Mouse (Mus musculus) kidney, adult 2 months (tissue): ENCODE data around the gene Hoxa7. TPM values are rescaled to one million over a fixed set of nuclear protein-coding genes. Genes with fewer than 3 reads are reported as not detected.

Source experiments
- DNase-seq: peaks from one replicate; pipeline ENCODE4 v3.0.0; 2021
- H3K27ac ChIP-seq: fragments of 200-500 bp; 2 replicates; pipeline ENCODE4 v1.5.1; 2012; ENCODE audit warnings: low read depth, low read length, control low read depth, inconsistent platforms; ENCODE audit not compliant: insufficient read depth
- H3K27me3 ChIP-seq: fragments of 200-500 bp; replicated peaks from 2 replicates; pipeline ENCODE4 v1.6.1; 2012; ENCODE audit warnings: mild to moderate bottlenecking, moderate library complexity, low read length, inconsistent platforms; ENCODE audit not compliant: control insufficient read depth, insufficient read depth
- H3K36me3 ChIP-seq: fragments of 200-500 bp; 2 replicates; pipeline ENCODE4 v1.6.1; 2012; ENCODE audit warnings: mild to moderate bottlenecking, moderate library complexity, low read length, inconsistent platforms; ENCODE audit not compliant: control insufficient read depth, insufficient read depth
- H3K4me1 ChIP-seq: fragments of 200-500 bp; 2 replicates; pipeline ENCODE4 v1.6.1; 2011; ENCODE audit warnings: low read length; ENCODE audit not compliant: control insufficient read depth, insufficient read depth
- H3K4me3 ChIP-seq: fragments of 200-500 bp; 2 replicates; pipeline ENCODE4 v1.5.1; 2011; ENCODE audit warnings: mild to moderate bottlenecking, low read depth, low read length, control low read depth; ENCODE audit not compliant: insufficient read depth
- CTCF ChIP-seq: fragments of 200-500 bp; conservative IDR thresholded peaks from 2 replicates; pipeline ENCODE4 v1.5.1; 2011; ENCODE audit warnings: low read depth, mild to moderate bottlenecking, control low read depth, low read length, moderate library complexity, mixed read lengths; ENCODE audit not compliant: insufficient read depth, insufficient read length
- POLR2A ChIP-seq: fragments of 200-500 bp; IDR thresholded peaks from one replicate; pipeline ENCODE4 v1.6.1; 2011; ENCODE audit warnings: low read depth, low read length, control low read depth
- WGBS: fragments of 180-500 bp; shearing (Covaris S2); methylation state at CpG from one replicate; pipeline ENCODE4 v1.1.7; 2018; 5-methylcytosine and 5-hydroxymethylcytosine counted together
- polyA plus RNA-seq: library from polyadenylated mRNA; depleted of rRNA; stranded (reverse); fragments of >200 nt; gene quantifications from 2 replicates; pipeline ENCODE4 v1.2.3, GENCODE M21; 2012

Gene Hoxa7
- polyA plus RNA-seq, 1 experiment: 44.1 TPM

- no peak for TF ChIP-seq CTCF
- no peak for TF ChIP-seq POLR2A
- H3K36me3 ChIP-seq: no peaks in the 10 kb centered on the region
- 2% methylated on average over 61 of the region's 72 CpGs for whole genome bisulfite sequencing
- H3K27ac ChIP-seq: no peak within 1 kb of the TSS
- no peak for DNase-seq
- H3K27me3 ChIP-seq: peaks cover 32% of the 10 kb centered on the region
- H3K4me1 ChIP-seq: no peaks in the 10 kb centered on the region
- H3K4me3 ChIP-seq: no peak within 1 kb of the TSS
Observed at GRCm38 (mm10) chr6:52260654-52261575, 39.3 kb upstream of the Hoxa7 start, which contains the start of gene Hoxa13. Gene Hoxa13, minus strand, starts transcription at chr6:52260880.

- TF ChIP-seq CTCF: no peak
- TF ChIP-seq POLR2A: no peak
Observed at GRCm38 (mm10) chr6:52259811-52260261, 38.2 kb upstream of the Hoxa7 start.

GRCm38 (mm10) chr6:52259081-52259790 lies 37.6 kb upstream of the Hoxa7 start:
- Histone ChIP-seq H3K4me1 (no peaks in the 10 kb centered on the region), H3K4me3 (no peak overlapping the region), H3K27ac (no peak overlapping the region), H3K36me3 (no peaks in the 10 kb centered on the region), H3K27me3 (peaks cover 25% of the 10 kb centered on the region)
- WGBS: 5% methylated on average over 25 of the region's 25 CpGs
- TF ChIP-seq CTCF (no peak), POLR2A (no peak)
- no peak for DNase-seq

More at GRCm38 (mm10) chr6:52259811-52260261, 38.2 kb upstream of the Hoxa7 start:
- H3K4me1 ChIP-seq: no peaks in the 10 kb centered on the region
- no peaks in the 10 kb centered on the region for H3K36me3 ChIP-seq
- 3% methylated on average over 39 of the region's 39 CpGs for WGBS
- no peak overlapping the region for H3K4me3 ChIP-seq
- DNase-seq: peak; percentile 26
- H3K27ac ChIP-seq: no peak overlapping the region
- H3K27me3 ChIP-seq: peaks cover 29% of the 10 kb centered on the region

- H3K27ac ChIP-seq: no peak overlapping the region
Observed at GRCm38 (mm10) chr6:52256956-52257355, 35.3 kb upstream of the Hoxa7 start.

GRCm38 (mm10) chr6:52253511-52254500 lies 32.2 kb upstream of the Hoxa7 start:
- TF ChIP-seq CTCF: no peak
- TF ChIP-seq POLR2A: no peak
- DNase-seq: peak; percentile 37
- H3K27ac ChIP-seq: no peak overlapping the region
- H3K4me1 ChIP-seq: no peaks in the 10 kb centered on the region
- WGBS: 13% methylated on average over 59 of the region's 59 CpGs
- H3K36me3 ChIP-seq: no peaks in the 10 kb centered on the region
- peaks cover 5% of the 10 kb centered on the region; the same call in 1 of the 2 replicates for H3K27me3 ChIP-seq
- H3K4me3 ChIP-seq: no peak overlapping the region

More at GRCm38 (mm10) chr6:52256956-52257355, 35.3 kb upstream of the Hoxa7 start:
- Histone ChIP-seq H3K4me1 (no peaks in the 10 kb centered on the region), H3K4me3 (no peak overlapping the region), H3K36me3 (no peaks in the 10 kb centered on the region), H3K27me3 (peaks cover 23% of the 10 kb centered on the region)
- WGBS: 2% methylated on average over 6 of the region's 6 CpGs
- DNase-seq: peak; percentile 88
- TF ChIP-seq POLR2A (no peak), CTCF (peak; percentile 90)

GRCm38 (mm10) chr6:52252775-52253376 lies 31.2 kb upstream of the Hoxa7 start:
- DNase-seq: peak; percentile 4
- Histone ChIP-seq H3K4me3 (no peak overlapping the region), H3K36me3 (no peaks in the 10 kb centered on the region), H3K27ac (no peak overlapping the region), H3K27me3 (peaks cover 5% of the 10 kb centered on the region; the same call in 1 of the 2 replicates), H3K4me1 (no peaks in the 10 kb centered on the region)
- 42% methylated on average over 35 of the region's 35 CpGs for WGBS
- TF ChIP-seq POLR2A (no peak), CTCF (no peak)
